Mouse (Mus musculus) A20 (cell line): ENCODE measurements around the gene Vmn1r15.

ENCODE experiments used
- DNase-seq: peaks from one replicate; pipeline ENCODE4 v3.0.0-alpha.2; 2011; ENCODE audit warnings: low read depth, low spot score

Gene Vmn1r15

DNA sequence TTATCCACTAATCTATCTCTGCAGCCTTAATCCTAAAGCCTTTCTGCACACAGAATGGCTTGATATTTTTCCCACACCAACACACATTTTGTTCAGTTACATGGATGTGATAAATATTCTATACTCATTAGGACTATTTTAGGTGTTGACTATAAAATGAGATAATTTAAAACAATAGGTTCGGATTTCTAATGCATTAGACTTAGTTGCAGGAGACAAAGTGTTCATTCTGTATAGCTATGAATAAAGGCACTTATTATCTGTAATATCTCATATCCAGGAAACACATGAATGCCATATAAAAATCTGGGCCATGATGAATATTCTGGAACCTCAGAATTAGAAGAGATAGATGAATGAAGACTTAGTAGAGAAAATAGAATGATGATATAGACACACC, at the start of gene Vmn1r15:
Gene Vmn1r15 (plus strand): TSS at position 301 of the 400 bp plus-strand sequence.
- no peak for DNase-seq

DNA sequence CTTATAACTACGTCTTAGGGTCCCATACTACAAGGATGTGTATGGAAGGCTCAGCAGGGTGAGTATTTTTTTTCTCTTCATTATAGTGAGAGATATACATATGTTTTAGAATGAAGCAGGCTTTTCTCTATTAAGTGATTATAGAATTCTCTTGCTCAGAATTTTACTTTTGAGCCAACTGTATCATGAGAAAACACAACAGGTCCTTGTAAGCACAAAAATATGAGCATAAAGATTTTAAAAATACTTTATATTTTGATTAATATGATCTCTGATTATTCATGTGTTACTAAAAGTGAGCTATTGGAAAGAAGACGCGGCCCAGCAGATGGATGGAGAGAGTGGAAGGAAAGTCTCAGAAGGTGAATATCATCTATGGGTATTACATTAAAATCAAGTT, 26.4 kb upstream of the Vmn1r15 start, which contains the start of gene Vmn1r14:
Gene Vmn1r14 (plus strand): TSS at position 301 of the 400 bp plus-strand sequence.
- no peak for DNase-seq

DNA sequence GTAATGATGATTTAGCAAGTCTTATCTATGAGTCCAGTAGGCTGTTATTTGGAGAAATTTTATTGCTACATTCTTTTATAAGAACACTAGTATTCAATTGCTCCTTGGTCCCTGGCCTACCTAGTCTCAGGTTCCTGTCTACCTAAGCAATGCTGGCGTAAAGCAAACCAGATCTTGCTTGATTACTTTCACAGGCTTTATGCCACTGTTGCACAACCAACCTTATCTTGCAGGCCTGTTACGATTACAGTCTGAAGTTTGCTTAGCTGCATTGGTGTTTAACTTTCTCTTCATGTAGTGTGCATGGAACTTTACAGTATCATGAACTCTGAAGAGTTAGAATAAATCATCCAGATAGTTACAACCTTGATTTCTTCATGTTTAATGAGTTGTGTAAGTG, 3.2 kb downstream of the Vmn1r15 start:
- no peak for DNase-seq

DNA sequence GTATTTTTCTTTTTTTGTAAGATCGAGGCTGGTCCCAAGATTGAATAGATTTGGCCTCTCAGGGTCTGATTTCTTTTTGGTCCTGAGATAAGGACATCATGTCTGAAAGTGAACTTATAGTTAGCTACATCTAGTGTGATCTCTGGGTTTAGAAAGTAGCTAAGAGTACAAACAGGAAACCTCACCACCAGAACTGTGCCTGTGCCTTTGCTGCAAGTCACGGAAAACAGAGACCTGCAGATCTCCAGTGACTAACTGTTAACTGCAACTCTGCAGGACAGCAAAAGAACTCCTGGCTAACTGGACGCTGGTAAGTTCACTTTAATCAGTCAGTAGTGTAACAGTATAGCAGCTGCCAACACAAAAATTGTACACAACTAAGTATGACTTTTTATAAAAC, 14.1 kb downstream of the Vmn1r15 start:
- DNase-seq, result no peak

DNA sequence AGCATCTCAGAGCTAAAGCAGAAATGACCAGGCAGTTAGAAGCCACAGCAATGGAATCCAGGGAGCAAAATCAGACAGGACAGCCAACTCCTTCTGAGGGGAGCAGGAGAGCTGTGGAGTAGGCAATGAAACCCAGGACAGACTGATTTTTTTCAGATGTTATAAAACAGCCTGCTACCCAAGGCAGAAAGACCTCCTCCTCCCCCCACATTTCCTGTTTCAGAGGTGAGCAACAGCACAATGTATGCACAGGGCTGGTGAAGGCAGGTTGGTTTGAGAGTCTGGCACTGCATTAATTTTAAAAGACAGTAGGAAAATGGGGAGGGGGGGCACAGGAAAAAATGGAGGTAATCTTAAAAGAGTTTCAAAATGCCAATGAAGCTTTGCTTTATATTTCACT, 14.8 kb downstream of the Vmn1r15 start:
- no peak for DNase-seq

DNA sequence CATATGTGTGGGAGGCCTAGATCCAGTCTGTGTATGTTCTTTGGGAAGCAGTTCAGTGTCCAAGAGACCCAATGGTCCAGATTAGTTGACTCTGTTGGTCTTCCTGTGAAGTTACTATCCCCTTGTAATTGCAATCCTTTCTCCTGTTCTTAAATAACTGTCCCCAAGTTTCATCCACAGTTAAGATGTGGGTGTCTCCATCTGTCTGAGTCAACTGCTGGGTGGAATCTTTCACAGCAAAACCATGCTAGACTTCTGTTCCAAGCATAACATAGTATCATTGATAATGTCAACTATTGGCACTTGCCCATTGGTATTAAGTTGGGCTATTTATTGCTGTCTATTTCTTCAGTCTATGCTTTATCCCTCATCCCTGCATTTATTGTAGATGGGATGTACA, 21.2 kb downstream of the Vmn1r15 start:
- no peak for DNase-seq
